Mouse (Mus musculus) frontal cortex, adult 2 months (tissue): ENCODE measurements around the gene Actl7b. TPM values are rescaled to one million over a fixed set of nuclear protein-coding genes. Genes with fewer than 3 reads are reported as not detected.

Source experiments
- DNase-seq, 2 experiments: peaks; one replicate each; pipeline ENCODE4 v3.0.0; 2022; ENCODE audit warnings: low spot score in 1 of 2; ENCODE audit errors: extremely low spot score in 1 of 2
- polyA plus RNA-seq: library from polyadenylated mRNA; depleted of rRNA; stranded (reverse); fragments of >200 nt; gene quantifications from 2 replicates; pipeline ENCODE4 v1.2.3, GENCODE M21; 2012; rRNA removed

Gene Actl7b
- polyA plus RNA-seq, result 0.06 and 0.11 TPM in 2 replicates

- DNase-seq, result no peak
Measured at GRCm38 (mm10) chr4:56741041-56741493, at the start of gene Actl7b. Gene Actl7b, minus strand, starts transcription at chr4:56741443.

GRCm38 (mm10) chr4:56771065-56771464 is 29.8 kb upstream of the Actl7b start:
- DNase-seq, result no peak

GRCm38 (mm10) chr4:56768913-56769312 is 27.7 kb upstream of the Actl7b start:
- no peak for DNase-seq

DNA sequence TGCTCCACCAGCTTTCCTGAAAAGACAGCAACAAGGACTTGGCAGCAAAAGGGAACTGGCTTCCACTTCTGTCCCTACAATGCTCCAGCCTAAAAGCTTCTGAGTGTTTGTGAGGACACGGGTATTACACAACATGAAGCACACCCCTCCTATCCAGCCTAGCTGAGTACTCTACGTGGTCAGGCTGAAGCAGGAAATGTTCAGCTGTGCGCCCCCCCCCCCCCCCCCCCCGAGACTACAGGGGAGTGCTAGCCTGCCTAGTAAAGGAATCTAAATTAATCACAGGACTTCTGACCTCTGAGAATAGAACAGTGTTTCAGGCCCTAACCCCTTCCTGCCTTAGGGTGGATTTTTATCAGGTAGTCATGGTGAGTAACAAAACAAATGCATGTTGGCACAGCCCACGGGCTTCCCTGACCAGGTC is 26.6 kb upstream of the Actl7b start:
- DNase-seq, result no peak

GRCm38 (mm10) chr4:56757693-56758092 is 16.4 kb upstream of the Actl7b start:
- DNase-seq, result no peak

GRCm38 (mm10) chr4:56756966-56757600 is 15.8 kb upstream of the Actl7b start:
- DNase-seq, result no peak

- no peak for DNase-seq
Measured at GRCm38 (mm10) chr4:56756021-56756420, 14.8 kb upstream of the Actl7b start.

DNA sequence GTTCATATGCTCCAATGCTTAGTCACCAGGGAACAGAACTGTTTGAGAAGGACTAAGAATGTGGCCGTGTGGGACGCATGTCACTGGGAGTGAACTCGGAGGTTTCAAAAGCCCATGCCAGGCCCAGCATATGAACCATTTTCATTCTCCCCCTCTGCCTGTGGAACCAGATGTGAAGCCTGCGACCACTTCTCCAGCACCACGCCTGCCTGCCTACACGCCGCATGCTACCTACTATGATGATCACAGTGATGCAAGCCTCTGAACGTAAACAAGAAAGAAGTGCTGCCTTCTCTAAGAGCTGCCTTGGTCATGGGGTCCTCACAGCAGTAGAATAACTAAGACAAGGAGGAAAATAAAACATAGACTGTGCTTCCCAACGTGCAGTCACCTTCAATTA is 6.2 kb upstream of the Actl7b start:
- no peak for DNase-seq

DNA sequence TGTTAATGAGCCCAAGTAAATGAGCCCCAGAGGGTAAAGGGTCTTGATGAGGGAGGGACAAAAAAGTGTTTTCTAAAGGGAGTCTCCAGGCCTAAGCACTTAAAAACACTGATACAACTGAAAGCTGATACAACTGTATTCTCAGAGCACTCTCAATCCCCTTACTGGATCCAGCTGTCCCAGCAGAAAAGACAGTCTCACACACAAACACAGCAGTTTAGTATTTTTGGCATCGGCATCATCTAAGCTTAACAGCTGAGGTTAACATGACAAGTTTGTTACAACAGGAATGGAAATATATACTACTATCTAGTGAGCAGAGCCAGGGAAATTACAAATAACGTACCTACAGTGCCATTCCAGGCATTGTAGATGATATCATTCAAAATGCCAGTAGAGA is 5.1 kb upstream of the Actl7b start:
- DNase-seq, result no peak

DNA sequence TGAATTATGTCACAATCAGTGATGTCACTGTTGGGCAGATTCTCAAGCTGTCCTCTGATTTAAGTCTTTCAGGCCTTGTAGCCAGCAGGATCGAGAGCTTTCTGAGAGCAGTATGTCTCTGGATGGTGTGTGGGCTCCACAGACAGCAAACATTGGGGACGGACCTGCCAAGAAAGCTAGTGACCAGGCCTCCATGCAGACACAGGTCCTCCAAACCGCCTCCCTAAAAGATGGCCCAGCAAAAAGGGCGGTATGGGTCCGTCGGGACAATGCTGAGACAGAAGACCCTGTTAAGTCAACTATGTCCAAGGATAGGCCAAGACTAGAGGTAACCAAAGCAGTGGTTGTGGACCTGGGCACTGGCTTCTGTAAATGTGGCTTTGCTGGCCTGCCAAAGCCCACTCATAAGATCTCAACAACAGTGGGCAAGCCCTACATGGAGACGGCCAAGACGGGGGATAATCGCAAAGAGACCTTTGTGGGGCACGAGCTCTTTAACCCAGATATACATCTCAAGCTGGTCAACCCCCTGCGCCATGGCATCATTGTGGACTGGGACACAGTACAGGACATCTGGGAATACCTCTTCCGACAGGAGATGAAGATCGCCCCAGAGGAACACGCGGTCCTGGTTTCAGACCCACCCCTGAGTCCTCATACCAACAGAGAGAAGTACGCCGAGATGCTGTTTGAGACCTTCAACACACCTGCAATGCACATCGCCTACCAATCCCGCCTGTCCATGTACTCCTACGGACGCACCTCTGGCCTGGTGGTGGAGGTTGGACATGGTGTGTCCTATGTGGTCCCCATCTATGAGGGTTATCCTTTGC is 2.3 kb upstream of the Actl7b start, which contains the start of gene Actl7a:
TSS of gene Actl7a (plus strand) at position 51 of the 833 bp plus-strand sequence.
- no peak for DNase-seq

DNA sequence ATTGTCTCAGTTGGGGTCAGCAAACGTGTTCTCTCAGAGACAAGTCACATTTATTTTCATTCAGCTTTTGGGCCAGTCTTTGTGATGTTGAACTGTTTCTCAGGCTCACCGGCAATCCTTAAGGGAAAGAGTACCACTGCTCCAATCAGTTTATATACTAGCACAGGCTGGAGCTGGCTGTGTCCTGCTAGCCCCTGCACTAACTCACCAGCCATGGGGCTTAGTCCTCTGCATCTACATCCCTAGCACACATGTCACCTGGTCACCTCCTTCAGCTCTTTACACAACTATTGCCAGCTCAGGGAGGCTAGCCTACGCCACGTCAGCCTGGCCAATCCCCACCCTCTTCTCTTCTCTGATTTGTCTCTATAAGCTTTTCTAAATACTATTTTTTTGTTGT is 1.5 kb upstream of the Actl7b start:
- DNase-seq, result no peak

DNA sequence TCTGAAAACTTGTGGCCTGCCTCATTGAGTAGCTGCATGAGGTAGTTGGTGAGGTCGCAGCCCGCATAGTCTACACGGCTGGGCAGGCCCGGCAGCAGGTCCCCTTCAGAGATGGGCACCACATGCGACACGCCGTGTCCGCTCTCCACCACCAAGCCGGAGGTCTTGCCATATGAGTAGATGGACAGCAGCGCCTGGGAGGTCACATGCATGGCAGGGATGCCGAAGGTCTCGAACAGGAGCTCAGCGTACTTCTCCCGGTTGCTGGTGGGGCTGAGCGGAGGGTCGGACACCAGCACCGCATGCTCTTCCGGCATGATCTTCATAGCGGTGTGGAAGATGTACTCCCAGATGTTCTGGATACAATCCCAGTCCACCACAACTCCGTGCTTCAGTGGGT is 632 bp downstream of the Actl7b start:
- no peak for DNase-seq

GRCm38 (mm10) chr4:56740020-56740485 is 1.2 kb downstream of the Actl7b start, which contains the start of gene Gm26657:
Gene Gm26657, plus strand, starts transcription at chr4:56740070.
- DNase-seq, result no peak

DNA sequence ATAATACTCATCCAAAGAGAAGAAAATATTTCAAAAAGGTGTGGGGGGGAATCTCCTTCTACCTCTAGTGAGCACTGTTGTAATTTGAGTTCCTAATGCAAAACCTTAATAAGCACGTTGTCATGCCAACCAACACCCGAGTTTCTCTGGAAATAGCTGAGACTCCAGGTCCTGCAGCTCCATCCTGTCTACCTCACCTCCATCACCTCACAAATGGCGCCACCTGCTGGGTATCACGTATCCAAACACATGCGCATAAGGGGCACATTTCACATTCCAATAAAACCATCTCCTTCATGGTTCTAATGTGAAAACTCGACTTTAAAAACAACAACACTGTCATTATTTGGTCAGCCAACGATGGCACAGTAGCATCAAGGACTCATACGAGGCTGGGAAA is 15.4 kb downstream of the Actl7b start:
- no peak for DNase-seq

GRCm38 (mm10) chr4:56723237-56723636 is 18.0 kb downstream of the Actl7b start:
- no peak for DNase-seq

DNA sequence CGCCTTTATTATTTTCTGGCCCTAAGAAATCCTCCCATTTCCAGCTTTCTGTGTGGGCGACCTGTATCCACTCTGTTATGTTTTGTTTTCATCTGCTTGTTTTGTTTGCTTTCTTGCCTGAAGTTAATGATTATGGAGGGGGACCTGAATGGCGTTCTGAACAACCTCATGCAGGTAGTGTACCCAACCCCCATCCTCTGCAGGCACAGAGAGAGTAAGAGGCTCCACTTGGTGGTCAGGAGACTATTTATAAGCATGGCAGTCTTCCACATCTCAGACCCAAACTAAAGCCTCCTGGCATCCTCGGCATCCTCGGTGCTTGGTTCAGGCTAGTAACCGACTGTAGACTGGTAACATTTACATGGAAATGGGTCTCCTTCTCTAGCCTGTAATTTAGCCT is 18.9 kb downstream of the Actl7b start:
- DNase-seq, result no peak

GRCm38 (mm10) chr4:56721469-56721868 is 19.8 kb downstream of the Actl7b start:
- peak in 1 of 2 experiments; percentile 53 for DNase-seq

DNA sequence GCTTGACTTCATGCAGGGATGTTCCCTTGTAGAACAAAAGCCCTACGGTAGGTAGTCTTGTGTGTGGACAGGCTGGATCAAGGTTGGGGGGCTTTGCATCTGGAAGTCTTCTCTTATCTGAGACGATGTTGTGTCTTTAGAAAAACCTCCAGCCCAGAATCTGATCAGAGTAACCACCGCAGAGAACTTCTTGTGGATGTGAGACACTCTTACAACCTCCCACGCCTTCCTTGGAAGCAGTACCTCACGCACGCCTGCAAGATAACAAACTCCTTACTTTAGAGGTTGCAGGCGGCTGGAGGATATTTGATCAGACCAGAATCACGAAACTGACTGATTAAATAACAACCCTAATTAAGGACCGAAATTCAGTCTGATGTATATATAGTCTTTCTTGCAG is 20.8 kb downstream of the Actl7b start:
- peak in 1 of 2 experiments; percentile 56 for DNase-seq

DNA sequence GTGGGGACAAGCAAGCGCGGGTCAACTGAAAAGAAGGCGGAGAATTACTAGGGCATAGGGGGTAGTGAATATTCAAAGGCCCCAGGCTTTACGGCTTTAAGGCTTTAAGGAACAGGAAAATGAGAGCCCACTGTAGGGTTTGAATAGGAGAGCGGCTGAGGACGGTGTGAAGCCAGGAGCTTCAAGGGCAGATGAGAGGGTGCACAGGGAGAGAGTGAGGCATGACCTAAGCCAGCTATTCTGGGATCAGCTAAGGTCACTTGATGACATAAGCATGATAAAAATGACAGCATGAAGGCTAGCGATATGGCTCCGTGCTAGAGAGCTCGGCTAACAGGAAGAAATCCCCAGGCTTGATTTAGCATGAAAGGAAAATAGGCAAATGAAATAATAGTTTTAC is 21.8 kb downstream of the Actl7b start:
- no peak for DNase-seq

GRCm38 (mm10) chr4:56718573-56719442 is 22.4 kb downstream of the Actl7b start:
- DNase-seq, result no peak

DNA sequence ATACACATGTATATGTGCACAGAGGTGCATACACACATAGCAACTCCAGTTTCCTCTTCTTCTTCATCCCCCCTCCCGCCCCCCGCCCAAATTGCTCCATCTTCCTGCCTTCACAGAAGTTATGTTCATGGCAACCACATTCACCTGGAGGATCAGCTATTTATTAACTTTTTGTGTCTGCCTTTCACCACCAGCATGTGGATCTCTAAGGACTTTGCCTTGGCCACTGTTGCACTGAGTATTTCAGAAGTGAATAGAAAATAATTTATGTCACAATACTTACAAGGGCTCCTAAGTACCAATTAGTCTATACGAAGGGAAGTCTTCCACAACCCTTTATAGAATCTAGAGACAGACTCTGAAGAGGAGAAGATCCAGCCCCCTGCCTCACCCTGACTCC is 23.3 kb downstream of the Actl7b start:
- DNase-seq, result no peak
